Mouse (Mus musculus): ENCODE data around the gene Ilk. TPM values are rescaled to one million over a fixed set of nuclear protein-coding genes. Genes with fewer than 3 reads are reported as not detected.

The Ilk gene
- polyA plus RNA-seq, 1 experiment from 2014 or later: 219 TPM

GRCm38 (mm10) chr7:105777316-105777715, 40.9 kb downstream of the Ilk start:
- H3K36me3 ChIP-seq (replicated peaks): peaks cover 85% of the 10 kb centered on the region
- WGBS: 80% methylated on average over 1 of the region's 1 CpGs
- peak overlapping the region; percentile 52 for H3K4me3 ChIP-seq
- peak overlapping the region; percentile 91 for H3K27ac ChIP-seq (replicated peaks)
- H3K9me3 ChIP-seq: no peaks in the 10 kb centered on the region
- no peak for DNase-seq (ENCODE audit: low spot score)
- no peaks in the 10 kb centered on the region for H3K27me3 ChIP-seq (replicated peaks; ENCODE audit: low read depth, poor library complexity, severe bottlenecking)
- H3K4me1 ChIP-seq: peaks cover 41% of the 10 kb centered on the region

GRCm38 (mm10) chr7:105777797-105778552, 41.6 kb downstream of the Ilk start:
- peak overlapping the region; percentile 52 for H3K4me3 ChIP-seq
- peaks cover 85% of the 10 kb centered on the region for H3K36me3 ChIP-seq (replicated peaks)
- peaks cover 44% of the 10 kb centered on the region for H3K4me1 ChIP-seq
- H3K27ac ChIP-seq (replicated peaks): peak overlapping the region; percentile 91
- peak; percentile 91 for DNase-seq (ENCODE audit: low spot score)
- no peaks in the 10 kb centered on the region for H3K9me3 ChIP-seq
- WGBS: 28% methylated on average over 13 of the region's 13 CpGs
- no peaks in the 10 kb centered on the region for H3K27me3 ChIP-seq (replicated peaks; ENCODE audit: low read depth, poor library complexity, severe bottlenecking)

- H3K36me3 ChIP-seq (replicated peaks): peaks cover 87% of the 10 kb centered on the region
- peak; percentile 26 for DNase-seq (ENCODE audit: low spot score)
These were observed 42.3 kb downstream of the Ilk start for GRCm38 (mm10) chr7:105778553-105779265.

DNA sequence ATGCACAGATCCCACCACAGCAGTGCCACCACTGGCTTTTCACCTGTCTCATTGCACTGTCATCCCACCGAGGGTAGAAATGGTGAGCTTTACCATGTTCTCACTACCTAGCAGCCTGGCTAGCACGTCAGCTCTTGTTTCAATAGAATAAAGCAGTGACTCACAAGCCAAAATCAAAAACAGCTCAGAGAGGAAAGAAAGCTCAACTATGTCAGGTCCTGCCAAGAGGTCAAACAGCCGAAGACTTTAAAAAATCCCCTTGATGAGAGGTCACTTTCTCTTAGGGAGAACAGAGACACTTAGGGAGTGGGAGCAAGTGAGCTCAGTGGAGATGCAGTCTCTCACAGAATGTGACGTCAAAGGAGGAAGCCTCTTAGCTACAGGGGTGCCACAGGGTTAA, 47.5 kb downstream of the Ilk start:
- DNase-seq (ENCODE audit: low spot score): no peak
- Histone ChIP-seq H3K4me1 (peaks cover 65% of the 10 kb centered on the region), H3K27me3 (replicated peaks; ENCODE audit: low read depth, poor library complexity, severe bottlenecking) (peaks cover 14% of the 10 kb centered on the region), H3K36me3 (replicated peaks) (peaks cover 71% of the 10 kb centered on the region), H3K9me3 (no peaks in the 10 kb centered on the region), H3K27ac (replicated peaks) (no peak overlapping the region), H3K4me3 (no peak overlapping the region)
- WGBS: 31% methylated on average over 4 of the region's 4 CpGs

More at GRCm38 (mm10) chr7:105778553-105779265, 42.3 kb downstream of the Ilk start:
- H3K27me3 ChIP-seq (replicated peaks; ENCODE audit: low read depth, poor library complexity, severe bottlenecking): no peaks in the 10 kb centered on the region
- no peaks in the 10 kb centered on the region for H3K9me3 ChIP-seq
- peak overlapping the region; percentile 91 for H3K27ac ChIP-seq (replicated peaks)
- peak overlapping the region; percentile 52 for H3K4me3 ChIP-seq
- 32% methylated on average over 4 of the region's 4 CpGs for WGBS
- H3K4me1 ChIP-seq: peaks cover 52% of the 10 kb centered on the region

GRCm38 (mm10) chr7:105784556-105784955, 48.2 kb downstream of the Ilk start:
- no peak for DNase-seq (ENCODE audit: low spot score)
- no peaks in the 10 kb centered on the region for H3K9me3 ChIP-seq
- 0 out of 2 replicates have a peak overlapping the region, but pooled peaks have one; percentile 21 for H3K27ac ChIP-seq (replicated peaks)
- peaks cover 58% of the 10 kb centered on the region for H3K4me1 ChIP-seq
- 24% methylated on average over 4 of the region's 4 CpGs for WGBS
- peak overlapping the region; percentile 87 for H3K4me3 ChIP-seq
- peaks cover 21% of the 10 kb centered on the region for H3K27me3 ChIP-seq (replicated peaks; ENCODE audit: low read depth, poor library complexity, severe bottlenecking)
- peaks cover 64% of the 10 kb centered on the region for H3K36me3 ChIP-seq (replicated peaks)

DNA sequence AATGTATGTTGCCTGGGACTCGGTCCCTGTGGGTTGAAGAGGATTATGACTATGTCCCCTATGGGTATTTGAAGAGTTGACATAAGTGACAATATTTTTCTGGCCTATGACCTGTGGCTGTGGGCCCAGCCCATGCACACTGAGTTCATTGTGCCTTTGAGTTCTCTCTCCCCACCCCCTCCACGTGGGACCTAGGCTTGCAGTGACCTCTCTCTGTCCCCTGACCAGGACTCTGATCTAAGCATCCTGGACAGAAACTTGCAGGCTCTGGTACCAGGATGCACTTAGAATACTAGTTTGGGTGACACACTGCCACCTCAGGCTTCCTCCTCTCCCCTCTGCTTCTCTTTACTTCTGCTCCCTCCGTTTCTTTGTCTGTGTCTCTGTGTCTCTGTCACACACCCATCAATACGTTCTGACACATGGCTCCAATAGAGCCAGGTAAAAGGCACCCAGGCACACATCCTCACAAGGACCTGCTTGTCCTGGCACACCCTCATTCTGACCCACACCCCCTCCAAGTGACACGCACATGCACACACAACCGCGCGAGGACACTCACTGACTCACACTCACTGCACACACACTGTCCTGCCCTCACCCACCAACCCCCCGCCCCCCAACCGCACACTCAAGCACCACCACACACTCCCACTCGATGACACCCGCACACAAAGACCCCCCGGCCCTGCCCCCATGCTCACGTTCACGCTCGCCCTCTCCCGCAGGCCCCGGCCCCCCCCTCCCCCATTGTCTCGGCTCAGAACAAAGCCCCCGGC, 50.3 kb downstream of the Ilk start:
- H3K27ac ChIP-seq (replicated peaks): peak overlapping the region; percentile 99
- H3K4me1 ChIP-seq: peaks cover 57% of the 10 kb centered on the region
- H3K27me3 ChIP-seq (replicated peaks; ENCODE audit: low read depth, poor library complexity, severe bottlenecking): peaks cover 34% of the 10 kb centered on the region
- no peaks in the 10 kb centered on the region for H3K9me3 ChIP-seq
- H3K4me3 ChIP-seq: peak overlapping the region; percentile 87
- WGBS: 4% methylated on average over 20 of the region's 20 CpGs
- peaks cover 43% of the 10 kb centered on the region for H3K36me3 ChIP-seq (replicated peaks)
- peak; percentile 66 for DNase-seq (ENCODE audit: low spot score)

GRCm38 (mm10) chr7:105787285-105788140, 51.1 kb downstream of the Ilk start, which contains the start of gene Dchs1:
Gene Dchs1 (minus strand): TSS chr7:105787654.
- peak; percentile 86 for DNase-seq (ENCODE audit: low spot score)

DNA sequence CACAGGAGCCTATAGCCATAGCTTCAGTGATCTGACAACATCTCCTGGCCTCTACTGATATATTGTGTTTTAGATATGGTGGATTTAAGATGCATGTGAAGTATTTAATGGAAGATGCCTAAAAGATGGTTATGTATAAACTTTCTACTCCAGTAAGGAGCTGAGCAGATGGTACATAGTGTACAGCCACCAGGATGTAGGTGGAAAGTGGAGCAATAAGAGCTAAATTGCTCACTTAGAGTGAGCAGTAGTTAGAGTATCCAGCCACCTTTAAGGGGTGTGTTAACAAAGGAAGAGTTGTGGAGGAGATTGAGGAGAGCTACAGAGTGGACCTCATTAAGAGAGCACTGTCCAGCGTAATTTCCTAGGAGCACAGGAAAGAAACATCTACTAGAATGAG, 54.8 kb downstream of the Ilk start:
- no peak overlapping the region for H3K27ac ChIP-seq (replicated peaks)
- peaks cover 31% of the 10 kb centered on the region for H3K27me3 ChIP-seq (replicated peaks; ENCODE audit: low read depth, poor library complexity, severe bottlenecking)
- 94% methylated on average over 1 of the region's 1 CpGs for WGBS

More at GRCm38 (mm10) chr7:105787285-105788140, 51.1 kb downstream of the Ilk start, which contains the start of gene Dchs1:
- Histone ChIP-seq H3K27me3 (replicated peaks; ENCODE audit: low read depth, poor library complexity, severe bottlenecking) (peaks cover 34% of the 10 kb centered on the region), H3K27ac (replicated peaks) (peak within 1 kb of the TSS; percentile 99), H3K36me3 (replicated peaks) (peaks cover 35% of the 10 kb centered on the region), H3K4me1 (peaks cover 57% of the 10 kb centered on the region), H3K9me3 (no peaks in the 10 kb centered on the region), H3K4me3 (peak within 1 kb of the TSS; percentile 87)
- WGBS: under 1% methylated on average over 93 of the region's 97 CpGs

More for the DNA sequence above, 54.8 kb downstream of the Ilk start:
- peaks cover 22% of the 10 kb centered on the region for H3K4me1 ChIP-seq
- H3K4me3 ChIP-seq: no peak overlapping the region
- H3K9me3 ChIP-seq: no peaks in the 10 kb centered on the region
- no peak for DNase-seq (ENCODE audit: low spot score)
- H3K36me3 ChIP-seq (replicated peaks): peaks cover 1% of the 10 kb centered on the region

Other genes starting within 250 kb of the Ilk start
- 30.3 and 33.1 TPM in 2 replicates for gene Smpd1, start 182.2 kb upstream of the Ilk start, polyA plus RNA-seq (2016; fragmentation: Nextera tagmentation; extraction: Ambion mirVana)
- gene Apbb1, start 154.9 kb upstream of the Ilk start, polyA plus RNA-seq (2016; fragmentation: Nextera tagmentation; extraction: Ambion mirVana): 94.9 and 104 TPM in 2 replicates
- gene Hpx, start 136.5 kb upstream of the Ilk start, polyA plus RNA-seq (2016; fragmentation: Nextera tagmentation; extraction: Ambion mirVana): 0.22 TPM in 1 of 2 replicates, not detected in the other
- gene Trim3, start 103.0 kb upstream of the Ilk start, polyA plus RNA-seq (2016; fragmentation: Nextera tagmentation; extraction: Ambion mirVana): 28.8 and 34.9 TPM in 2 replicates
- gene Timm10b, start 96.5 kb upstream of the Ilk start, polyA plus RNA-seq (2016; fragmentation: Nextera tagmentation; extraction: Ambion mirVana): 158 and 163 TPM in 2 replicates
- 61.2 and 64.1 TPM in 2 replicates for gene Arfip2, start 96.2 kb upstream of the Ilk start, polyA plus RNA-seq (2016; fragmentation: Nextera tagmentation; extraction: Ambion mirVana)
- gene Gm45799, start 96.0 kb upstream of the Ilk start, polyA plus RNA-seq (2016; fragmentation: Nextera tagmentation; extraction: Ambion mirVana): 13.5 and 22.0 TPM in 2 replicates
- 0.27 and 0.44 TPM in 2 replicates for gene Dnhd1, start 85.8 kb upstream of the Ilk start, polyA plus RNA-seq (2016; fragmentation: Nextera tagmentation; extraction: Ambion mirVana)
- 45.3 and 45.4 TPM in 2 replicates for gene Rrp8, start 793 bp downstream of the Ilk start, polyA plus RNA-seq (2016; fragmentation: Nextera tagmentation; extraction: Ambion mirVana)
- gene Taf10, start 7.8 kb downstream of the Ilk start, polyA plus RNA-seq (2016; fragmentation: Nextera tagmentation; extraction: Ambion mirVana): 154 and 163 TPM in 2 replicates
- gene Tpp1, start 15.6 kb downstream of the Ilk start, polyA plus RNA-seq (2016; fragmentation: Nextera tagmentation; extraction: Ambion mirVana): 45.0 and 49.2 TPM in 2 replicates
- gene Dchs1, start 51.1 kb downstream of the Ilk start, polyA plus RNA-seq (2016; fragmentation: Nextera tagmentation; extraction: Ambion mirVana): 13.7 and 14.8 TPM in 2 replicates
- gene Mrpl17, start 74.5 kb downstream of the Ilk start, polyA plus RNA-seq (2016; fragmentation: Nextera tagmentation; extraction: Ambion mirVana): 329 and 340 TPM in 2 replicates
- gene Gm4070, start 217.4 kb downstream of the Ilk start, polyA plus RNA-seq (2016; fragmentation: Nextera tagmentation; extraction: Ambion mirVana): 0.06 and 0.15 TPM in 2 replicates